Mouse (Mus musculus) 3T3-L1 (cell line): ENCODE measurements around the gene Car4.

ENCODE experiments used
- DNase-seq: peaks from one replicate; pipeline ENCODE4 v3.0.0-alpha.2; 2015; ENCODE audit warnings: low read depth, low spot score

Gene Car4

DNA sequence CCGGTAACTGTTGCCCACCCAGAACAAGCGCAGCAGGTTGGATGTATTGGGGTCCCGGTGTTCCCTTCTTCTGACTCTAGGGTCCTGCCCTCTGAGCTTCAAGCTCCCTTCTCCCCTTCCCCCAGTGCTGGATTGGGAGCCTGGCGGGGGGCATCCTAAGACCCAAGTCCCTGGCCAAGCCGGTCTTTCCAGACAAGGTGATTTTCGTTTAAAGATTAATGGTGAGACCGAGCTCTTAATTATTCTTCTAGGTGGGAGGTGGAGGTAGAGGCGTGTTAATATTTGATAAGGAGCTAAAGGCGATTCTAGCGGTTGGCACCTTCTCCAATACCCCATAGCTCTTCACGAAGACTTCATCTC lies 665 bp downstream of the Car4 start:
- no peak for DNase-seq

DNA sequence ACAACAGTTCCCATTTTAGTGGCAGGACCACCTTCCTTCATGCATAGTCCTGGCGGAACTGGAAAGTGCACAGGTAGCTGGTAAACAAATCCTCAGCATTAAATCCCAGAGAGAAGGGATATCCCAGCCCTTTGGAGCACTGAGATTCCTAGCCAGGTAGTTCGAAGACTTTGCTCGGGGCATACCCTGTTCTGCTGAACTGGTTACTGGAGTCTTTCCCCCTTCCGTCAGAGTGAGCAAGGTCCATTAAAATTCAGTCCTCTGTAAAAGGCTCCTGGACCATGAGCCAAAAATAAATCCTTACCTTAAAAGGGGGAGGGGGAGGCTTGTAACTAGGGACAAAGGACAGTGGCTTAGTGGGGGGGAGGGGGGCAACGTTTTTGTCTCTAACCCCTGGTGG lies 1.6 kb downstream of the Car4 start:
- DNase-seq = no peak

DNA sequence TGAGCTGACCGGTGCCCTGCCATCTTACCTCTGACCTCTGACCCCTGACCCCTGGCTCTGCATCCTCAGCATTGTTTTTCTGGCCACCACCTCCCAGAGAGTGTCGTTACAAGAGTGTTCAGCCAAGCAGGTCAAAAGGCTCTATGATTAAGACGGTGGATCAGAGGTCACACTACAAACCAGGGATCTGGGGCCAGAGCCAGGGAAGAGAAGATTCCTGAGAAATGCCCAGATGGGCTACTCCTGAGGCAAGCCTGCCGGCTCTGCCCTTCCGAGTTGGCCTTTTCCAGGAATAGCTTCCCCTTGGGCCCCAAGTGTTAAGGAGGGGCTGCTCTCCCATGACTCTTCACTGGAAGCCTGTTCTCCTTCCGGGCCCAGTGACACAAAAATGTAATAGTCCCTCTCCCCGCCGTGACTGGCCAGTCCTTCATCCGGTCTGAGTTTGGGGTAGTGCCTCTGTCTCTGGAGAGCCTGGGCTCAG lies 2.2 kb downstream of the Car4 start:
- DNase-seq = peak; percentile 48

DNA sequence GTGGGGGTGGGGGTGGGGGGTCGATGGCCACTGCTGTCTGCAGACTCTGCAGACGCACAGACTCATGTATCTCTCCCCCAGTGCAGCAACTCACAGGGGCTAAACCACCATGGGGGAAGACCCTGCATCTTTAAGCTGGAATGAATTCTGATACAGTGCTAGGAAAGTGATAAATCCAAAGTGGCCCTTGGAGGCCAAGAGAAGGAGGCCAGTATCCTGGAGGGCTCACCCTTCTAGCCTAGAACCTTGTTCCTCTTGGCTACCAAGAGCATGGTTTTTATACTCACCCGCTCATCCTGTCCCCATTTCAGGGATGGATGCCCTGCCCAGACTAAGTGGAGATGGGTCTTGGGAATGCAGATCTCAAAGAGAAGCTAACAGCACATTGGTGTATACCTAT lies 2.7 kb downstream of the Car4 start:
- DNase-seq = no peak

DNA sequence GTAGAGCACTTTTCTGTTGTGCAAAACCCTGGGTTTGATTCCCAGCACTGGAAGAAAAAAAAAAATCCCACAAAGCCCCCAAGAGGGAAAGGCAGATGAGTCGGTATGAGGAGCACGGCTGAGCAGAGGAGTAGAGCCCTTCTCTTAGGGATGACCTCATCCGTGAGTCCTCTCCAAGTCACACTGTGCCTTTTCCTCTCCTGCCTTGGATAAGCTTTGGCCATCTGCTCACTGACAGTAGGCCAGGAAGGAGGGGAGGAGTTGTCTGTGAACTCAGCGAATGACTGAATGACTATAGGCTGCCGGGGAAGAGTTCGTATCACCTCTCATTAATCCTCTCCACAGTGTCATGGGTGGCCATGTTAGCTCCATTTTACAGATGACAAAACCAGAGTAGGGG lies 3.2 kb downstream of the Car4 start:
- DNase-seq = no peak

DNA sequence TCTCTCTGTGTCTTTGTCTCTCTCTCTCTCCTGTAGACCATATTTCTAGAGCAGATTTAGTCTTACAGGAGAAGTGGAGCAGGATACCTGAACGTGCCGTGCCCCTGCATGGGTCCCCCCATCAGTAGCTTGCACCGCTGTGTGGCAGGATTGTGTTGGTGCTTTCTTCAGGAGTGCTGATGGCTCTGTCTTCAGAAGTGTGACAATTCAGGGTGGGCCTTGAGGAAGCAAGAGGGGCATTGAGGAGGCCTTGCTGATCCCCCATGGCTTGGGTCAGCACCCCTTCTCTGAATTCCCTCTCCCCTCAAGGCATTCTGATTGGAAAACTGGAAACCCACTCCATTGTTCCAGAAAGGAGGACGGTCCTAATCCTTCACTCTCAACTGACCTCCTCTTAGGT lies 4.0 kb downstream of the Car4 start:
- DNase-seq = no peak

DNA sequence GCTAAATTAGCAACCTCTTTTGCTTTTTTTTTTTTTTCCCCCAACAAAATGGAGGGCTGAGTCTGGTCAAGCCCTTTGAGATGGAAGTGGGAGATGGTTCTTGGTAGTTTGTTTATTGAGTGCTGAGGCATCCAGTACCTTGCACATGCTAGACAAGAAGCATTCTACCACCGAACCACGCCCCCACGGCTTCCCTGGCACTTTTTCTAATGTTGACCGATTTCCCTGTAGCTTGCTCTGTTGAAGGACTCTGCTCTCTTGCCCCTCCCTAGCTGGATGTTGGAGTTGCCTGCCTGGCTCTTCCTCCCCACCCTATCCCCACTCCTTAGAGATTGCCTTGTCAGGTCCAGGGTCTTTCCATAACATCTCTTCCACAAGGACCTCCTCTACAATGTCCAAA lies 5.0 kb downstream of the Car4 start:
- DNase-seq = no peak

DNA sequence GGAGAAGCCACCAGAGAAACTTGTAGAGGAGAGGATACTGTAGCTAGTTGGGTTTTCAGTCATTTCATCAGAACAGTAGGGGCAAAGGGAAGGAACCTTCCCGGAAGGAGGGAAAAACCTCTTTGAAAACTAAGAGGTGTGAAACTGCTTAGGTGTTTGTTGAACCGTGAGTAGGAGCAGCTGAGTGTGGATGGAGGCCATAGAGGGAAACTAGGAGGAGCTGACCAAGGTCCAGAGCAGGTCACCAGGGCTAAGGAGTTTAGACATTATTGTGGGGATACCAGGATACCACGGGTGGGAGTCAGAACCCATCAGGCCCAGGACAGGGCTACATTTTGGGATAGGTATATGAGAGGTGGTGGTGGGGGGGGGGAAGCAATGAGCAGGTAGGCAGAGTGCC lies 6.0 kb downstream of the Car4 start:
- DNase-seq = no peak

DNA sequence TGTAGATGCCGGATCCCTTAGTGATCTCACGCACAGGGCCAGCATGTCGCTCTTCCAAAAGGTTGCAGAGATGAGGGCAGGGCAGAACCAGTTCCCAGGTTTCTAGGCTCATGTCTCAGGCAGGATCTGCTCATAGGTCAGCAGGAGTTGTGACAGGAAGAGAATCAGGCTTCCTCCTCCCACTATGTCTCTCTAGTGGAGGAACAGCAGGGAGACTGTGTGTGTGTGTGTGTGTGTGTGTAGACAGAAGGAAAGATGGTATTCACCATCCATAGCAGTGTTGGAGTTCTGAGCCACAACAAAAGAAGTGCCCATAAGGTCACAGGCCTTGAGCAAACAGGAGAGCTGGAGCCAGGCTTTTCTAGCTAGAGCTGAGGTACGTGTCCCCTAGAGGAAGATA lies 9.1 kb downstream of the Car4 start:
- no peak for DNase-seq

DNA sequence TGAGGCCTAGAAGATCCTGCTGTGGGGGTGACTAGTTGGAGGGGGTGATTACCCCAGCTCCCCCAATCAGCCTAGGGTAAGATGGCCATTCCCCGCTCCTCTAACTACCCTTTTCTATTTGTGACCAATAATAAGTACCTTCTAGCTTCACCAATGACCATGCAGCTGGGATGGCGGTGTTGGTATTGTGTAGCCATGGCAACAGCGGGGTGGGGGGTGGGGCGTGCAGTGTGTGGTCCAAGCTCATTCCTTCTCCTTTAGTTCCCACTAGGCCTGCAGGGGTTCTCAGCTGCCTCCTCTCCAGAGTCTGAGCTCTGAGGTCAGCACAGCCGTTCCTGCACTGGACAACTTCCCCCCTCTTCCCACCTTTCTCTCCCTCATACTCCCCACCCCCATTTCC lies 9.5 kb downstream of the Car4 start:
- no peak for DNase-seq

DNA sequence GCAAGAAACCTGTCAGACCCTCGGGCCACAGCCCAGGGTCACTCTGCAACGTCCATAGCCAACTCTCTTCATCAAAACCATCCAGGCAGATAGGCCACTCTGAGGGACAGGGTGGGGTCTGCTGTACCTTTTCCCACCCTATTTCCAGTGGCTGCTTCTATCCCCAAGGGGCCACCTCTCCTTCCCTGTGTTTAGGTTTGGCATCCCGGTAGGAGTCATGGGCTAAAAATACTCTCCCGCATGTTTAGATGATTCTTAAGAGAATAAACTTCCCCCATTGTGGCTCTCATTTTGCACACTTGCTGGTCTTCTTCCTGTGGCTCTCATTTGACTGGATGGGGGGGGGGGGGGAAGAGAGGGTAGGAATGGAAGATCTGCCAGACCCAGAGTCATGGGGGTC lies 10.7 kb downstream of the Car4 start:
- no peak for DNase-seq

DNA sequence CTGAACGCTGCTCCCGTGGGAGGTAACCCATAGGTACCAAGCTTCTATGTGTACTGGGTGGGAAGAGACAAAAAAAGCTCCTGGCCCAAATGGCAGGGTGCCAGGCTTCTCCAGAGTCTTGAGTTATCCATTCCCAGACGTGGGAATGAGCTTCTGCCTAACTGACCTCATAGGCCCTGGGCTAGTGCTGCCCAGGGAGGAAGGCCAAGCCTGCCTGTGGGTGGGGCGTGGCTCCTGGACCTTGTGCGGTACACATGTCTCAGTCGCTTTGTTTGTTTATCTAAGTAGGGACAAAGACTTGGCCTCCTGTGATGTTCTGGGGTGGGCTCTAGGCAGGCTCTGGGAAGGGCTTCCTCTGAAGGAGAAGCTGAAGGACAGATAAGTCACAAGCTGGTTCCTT lies 11.2 kb downstream of the Car4 start:
- DNase-seq = peak; percentile 12

DNA sequence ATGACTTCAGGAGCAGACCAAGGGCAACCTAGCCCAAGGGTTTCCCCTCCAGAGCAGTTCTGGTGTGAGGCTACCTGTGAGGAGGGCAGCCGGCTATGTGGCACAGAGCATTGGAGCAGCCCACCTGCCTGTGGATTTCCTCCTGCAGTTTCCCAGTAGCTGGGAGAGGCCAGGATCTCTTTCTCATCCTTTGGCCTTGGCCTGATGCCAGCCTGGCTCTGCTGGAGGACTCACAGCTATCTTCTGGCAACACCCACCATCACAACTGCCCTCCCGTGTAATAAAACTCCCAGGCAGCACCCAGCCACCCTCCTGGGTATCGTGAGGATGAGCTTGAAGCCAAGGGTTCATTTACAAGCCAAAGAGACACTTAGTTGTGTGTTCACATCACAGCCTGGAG lies 14.5 kb downstream of the Car4 start:
- no peak for DNase-seq

DNA sequence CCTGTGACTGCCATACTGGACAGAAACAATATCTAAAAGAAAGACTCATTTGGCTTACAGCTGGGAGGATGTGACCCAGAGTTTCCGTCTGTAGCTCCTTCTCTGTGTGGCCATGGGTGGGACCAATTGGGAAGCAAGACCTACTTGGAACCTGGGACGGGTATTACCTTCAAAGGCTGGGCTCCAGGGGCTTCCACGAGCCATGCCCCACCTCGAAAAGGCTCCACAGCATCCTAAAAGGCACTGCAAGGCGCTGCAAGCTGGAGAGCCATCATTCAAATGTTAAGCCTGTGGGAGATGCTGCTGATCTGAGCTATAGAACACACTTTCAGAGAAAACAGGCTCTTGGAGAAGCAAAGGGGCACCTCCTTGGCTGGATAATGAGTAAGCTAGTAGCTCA lies 16.1 kb downstream of the Car4 start:
- no peak for DNase-seq

DNA sequence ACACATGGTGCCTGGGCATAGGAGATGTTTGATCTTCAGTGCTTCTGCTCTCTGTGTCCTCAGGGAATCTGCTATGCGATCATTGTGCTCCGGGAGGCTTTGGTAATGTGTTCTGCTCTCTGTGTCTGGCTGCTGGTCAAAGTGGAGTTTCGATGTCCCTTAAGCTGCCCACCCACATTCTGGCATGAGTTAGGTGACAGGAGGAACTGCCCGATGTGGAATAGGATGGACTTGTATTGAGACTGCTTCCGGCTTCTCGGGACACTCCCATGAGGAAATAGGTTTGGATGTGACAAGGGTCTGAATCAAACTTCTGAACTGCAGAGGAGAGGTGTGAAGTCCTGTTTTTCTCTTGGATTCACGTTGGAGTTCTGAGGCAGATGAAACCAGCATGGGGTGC lies 17.0 kb downstream of the Car4 start:
- no peak for DNase-seq

DNA sequence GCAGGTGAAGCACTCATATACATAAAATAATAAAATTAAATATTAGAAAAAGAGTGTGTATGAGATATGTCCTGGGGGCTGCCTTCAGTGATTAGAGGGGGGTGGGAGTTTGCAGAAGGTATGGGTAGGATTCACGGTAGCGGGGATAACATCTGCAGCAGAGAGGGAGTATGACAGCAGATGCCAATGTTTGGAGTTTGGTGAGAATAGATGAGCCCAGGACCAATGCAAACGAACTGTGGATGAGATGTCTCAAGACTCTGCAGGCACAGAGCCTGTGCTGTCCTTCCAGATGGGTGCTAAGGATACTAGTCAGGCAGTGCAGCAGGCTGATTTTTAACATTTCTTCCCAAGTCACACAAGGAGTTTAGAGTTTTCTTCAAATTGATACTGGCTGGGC lies 19.1 kb downstream of the Car4 start:
- no peak for DNase-seq

DNA sequence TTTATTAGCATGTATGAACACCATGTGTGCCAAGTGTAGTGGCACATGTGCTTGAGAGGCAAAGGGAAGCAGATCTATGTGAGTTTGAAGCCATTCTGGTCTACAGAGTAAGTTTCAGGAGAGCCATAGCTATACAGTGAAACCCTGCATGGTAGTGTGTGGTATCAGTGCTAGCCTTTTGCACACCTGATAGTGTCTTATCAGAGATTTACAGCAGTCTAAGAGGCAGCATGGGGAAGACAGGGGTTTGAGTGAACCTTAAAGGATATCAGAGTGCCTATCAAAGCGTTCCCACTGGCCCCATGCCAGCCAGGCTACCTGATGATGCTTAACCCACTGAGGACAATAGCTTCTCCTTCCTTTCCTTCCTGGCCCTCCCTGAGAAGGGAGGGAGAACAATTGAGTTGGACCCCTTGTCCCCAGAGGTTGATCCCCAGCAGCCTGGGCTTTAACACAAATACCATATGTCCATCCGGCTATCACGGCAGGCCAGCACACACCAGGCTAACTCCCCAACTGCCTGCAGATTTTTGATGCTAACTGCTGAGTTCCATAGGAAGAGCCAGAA lies 19.9 kb downstream of the Car4 start:
- DNase-seq = no peak

DNA sequence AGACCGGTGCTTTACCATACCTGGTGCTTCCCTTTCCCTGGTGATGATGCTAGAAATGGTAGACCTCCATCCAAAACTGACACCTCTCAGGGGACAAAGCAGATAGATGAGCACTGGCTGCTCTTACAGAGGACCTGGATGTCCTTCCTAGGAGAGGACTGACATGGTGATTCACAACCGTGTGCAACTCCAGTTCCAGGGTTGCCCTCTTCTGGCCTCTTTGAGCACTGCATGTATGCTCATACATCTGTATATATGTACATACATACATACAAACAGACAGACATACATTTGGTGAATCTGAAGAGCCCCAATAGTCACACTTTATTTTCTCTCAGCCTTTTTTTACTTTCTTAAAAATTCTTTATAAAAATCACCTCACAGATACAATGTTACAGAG lies 20.5 kb downstream of the Car4 start:
- DNase-seq = peak; percentile 61

DNA sequence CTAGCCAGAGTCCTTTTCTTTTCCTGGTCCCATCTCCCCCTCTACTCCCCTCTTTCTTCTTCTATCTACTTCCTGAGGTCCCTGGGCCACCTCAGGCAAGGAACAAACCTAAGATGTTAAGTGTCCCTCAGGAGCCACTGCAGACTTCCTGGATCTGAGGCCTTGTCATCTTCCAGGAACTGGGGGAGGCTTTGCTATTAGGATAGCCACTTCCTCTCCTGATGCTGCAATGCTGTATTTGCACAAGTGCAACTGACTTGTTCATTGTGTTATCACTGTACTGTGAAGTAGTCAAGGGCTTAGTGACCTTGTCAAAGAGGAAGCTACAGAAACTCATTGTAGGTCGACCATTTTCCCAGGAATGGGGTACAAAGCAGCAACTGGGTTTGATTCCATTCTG lies 21.8 kb downstream of the Car4 start:
- no peak for DNase-seq

DNA sequence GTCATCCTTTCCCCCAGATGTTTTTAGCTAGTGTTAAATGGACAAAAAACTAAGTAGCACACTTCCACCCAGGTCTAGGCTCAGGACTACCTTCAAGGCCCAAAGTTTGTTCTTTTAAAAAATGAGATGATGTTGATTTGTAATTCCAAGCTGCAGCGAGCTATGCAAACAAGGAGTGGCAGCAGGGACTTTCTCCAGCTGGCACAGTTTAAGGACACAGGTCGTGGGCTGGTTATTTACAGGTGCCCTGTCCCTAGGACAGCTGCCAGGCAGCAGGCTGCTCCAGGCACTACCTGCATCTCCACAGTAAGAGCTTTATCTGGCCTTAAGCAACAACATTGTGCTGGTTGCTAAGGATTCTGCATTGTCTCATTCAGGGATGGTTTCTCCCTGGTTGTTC lies 23.1 kb downstream of the Car4 start:
- no peak for DNase-seq

DNA sequence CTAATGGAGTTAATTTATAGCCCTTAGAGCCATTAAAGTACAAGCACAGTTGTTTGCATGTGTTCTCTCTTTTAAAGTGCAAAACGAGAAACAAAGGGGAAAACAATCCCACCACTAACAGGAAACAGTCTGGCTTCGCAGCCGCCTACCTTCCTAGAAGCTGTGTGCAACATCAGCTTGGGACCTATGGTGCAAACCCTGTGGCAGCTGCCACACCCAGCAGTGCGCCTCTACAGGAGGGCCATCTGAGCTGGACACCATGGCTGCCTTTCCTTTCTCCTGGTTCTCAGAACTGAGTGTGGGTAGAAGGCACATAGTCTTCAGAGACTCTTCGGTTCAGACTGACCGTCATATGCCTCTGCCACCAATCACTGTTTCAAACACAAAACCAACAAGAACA lies 27.8 kb downstream of the Car4 start:
- DNase-seq = no peak

DNA sequence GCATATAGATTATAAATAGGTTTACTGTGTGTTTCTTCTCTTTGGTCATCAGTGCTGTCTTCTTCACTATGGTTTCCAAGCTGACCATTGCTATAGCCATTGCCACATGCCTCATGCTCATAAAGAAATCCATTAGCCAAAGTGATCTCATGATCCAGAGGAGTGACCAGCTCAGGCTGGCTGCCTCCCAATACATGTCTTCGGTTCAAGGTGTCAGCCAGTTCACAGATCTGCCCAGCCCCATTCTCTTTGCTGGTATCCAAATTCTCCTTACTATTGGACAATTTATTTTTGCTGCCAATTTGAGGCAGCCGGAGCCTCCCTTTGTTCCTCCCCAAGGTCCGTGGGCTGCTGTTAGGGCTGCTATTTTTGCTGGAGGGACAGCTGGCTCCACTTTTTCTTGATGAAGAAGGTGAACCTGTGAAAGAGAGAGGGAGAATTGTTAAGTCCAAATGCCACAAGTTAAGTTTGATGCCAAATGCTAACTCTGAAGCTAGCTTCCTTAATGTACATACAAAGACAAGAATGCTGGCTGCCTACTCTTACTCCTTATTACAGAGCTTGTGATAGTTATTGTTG lies 30.8 kb downstream of the Car4 start:
- no peak for DNase-seq

DNA sequence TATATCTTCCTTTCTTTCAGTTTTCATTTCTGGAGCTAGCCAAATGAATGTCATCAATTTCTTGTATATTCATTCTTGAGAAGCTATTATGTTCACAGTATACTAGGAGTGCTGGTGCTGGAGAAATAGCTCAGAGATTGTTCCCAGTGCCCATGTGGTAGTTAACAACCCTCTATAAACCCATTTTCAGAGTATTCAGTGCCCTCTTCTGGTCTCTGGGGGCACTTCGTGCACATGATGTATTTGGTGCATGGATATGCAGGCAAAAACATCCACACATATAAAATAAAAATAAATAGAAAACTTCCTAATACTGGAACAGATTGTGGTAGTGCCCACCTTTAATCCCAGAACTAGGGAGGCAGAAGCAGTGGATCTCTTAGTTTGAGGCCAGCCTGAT lies 35.4 kb downstream of the Car4 start:
- DNase-seq = no peak

DNA sequence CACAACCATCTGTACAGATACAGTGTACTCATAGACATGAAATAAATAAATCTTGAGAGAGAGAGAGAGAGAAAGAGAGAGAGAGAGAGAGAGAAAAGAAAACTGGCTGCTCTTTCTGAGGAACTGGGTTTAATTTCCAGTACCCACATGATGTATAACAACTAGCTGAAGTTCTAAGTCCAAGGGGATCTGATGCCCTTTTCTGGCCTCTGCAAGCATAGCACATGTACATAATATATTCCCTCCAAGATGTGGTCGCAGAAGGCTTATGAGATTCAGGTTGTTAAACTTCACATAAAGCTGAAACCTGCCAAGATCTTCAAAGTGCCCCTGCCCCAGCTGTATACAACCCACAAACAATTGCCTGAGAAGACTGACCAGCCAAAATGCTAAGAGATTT lies 37.7 kb downstream of the Car4 start:
- DNase-seq = no peak
